Mouse (Mus musculus) hematopoietic stem cell, adult 5-6 weeks (primary cell): ENCODE results near the gene Gkap1. TPM values are rescaled to one million over a fixed set of nuclear protein-coding genes. Genes with fewer than 3 reads are reported as not detected.

Experiments used
- ATAC-seq, 2 experiments: fragments of 125-278 bp in 1 of 2; replicated peaks in 1 of 2; 2 replicates each; pipeline ENCODE4 v1.8.0; 2016 to 2017; ENCODE audit warnings: inconsistent platforms in 2 of 2, mild to moderate bottlenecking in 2 of 2, moderate number of reproducible peaks in 2 of 2, low read depth in 1 of 2, moderate TSS enrichment in 1 of 2; ENCODE audit not compliant: low FRiP score in 2 of 2, poor library complexity in 2 of 2, severe bottlenecking in 2 of 2, insufficient read depth in 1 of 2, low TSS enrichment in 1 of 2
- total RNA-seq: library from RNA; stranded (forward); fragments of 172-1452, 232-1000 nt; gene quantifications from 2 replicates; pipeline ENCODE4 v1.2.3, GENCODE M21; 2017

Gkap1 gene
- 44.8 and 48.2 TPM in 2 replicates for total RNA-seq

- ATAC-seq: no peak
Observed at GRCm38 (mm10) chr13:58275599-58275998, at the start of gene Gkap1. Gene Gkap1, minus strand, starts transcription at chr13:58275699.

- no peak for ATAC-seq
Observed at GRCm38 (mm10) chr13:58317768-58318167, 42.3 kb upstream of the Gkap1 start.

DNA sequence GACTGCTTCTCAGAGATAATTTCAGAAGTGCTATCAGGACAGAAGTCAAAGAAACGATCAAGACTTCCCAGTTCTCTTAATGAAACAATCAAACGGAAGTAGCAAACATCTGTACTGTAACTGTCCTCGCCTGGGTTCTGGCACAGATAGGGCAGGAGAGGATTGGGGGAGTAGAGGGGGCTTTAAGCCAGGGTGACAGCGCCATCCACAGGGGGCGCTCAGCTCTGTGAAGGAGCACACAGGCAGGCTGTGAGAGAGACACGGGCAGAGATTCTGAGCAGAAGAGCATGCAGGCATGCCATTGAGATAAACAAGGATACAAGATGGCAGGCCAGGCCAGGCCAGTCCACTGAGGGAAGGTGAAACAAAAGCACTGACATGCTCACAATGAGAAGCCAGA is 39.5 kb upstream of the Gkap1 start:
- no peak for ATAC-seq

GRCm38 (mm10) chr13:58313758-58314157 is 38.3 kb upstream of the Gkap1 start:
- ATAC-seq: no peak

DNA sequence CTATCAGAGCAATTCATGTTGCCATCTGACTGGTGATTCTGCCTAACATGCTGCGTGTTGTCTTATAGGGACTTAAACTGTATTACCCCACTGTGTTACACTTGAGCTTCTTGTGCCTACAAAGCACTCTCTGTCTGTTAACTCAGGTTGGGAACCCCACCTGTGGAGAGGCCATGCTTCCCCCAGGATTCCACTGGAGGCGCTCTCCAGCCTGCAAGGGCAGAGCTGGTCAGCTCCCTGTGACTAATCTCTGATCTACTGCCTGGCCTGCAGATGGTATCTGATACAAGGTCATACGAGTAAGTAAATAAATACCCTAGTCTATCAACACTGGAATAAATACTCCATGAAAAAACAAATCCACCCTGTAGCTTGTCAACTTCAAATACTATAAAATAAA is 35.9 kb upstream of the Gkap1 start:
- no peak for ATAC-seq

GRCm38 (mm10) chr13:58309499-58309898 is 34.0 kb upstream of the Gkap1 start:
- no peak for ATAC-seq

DNA sequence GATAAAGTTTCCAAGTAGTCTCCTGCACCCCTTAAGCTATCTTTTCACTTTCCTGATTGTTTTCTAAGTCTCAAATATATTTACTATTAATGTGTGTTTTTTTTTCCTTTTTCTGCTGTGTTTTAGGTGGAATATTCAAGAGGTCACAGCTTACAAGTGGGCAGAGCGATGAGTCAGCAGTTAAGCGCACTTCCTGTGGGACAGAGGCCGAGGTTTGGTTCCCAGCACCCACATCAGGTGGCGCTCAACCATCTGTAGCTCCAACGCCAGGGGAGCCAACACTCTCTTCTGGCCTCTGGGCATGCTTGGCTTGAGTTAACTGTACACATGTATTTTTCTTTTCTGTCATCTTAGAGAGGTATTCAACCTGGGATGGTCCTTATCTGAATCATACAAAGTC is 32.0 kb upstream of the Gkap1 start:
- no peak for ATAC-seq

GRCm38 (mm10) chr13:58305230-58305629 is 29.7 kb upstream of the Gkap1 start:
- ATAC-seq: no peak

DNA sequence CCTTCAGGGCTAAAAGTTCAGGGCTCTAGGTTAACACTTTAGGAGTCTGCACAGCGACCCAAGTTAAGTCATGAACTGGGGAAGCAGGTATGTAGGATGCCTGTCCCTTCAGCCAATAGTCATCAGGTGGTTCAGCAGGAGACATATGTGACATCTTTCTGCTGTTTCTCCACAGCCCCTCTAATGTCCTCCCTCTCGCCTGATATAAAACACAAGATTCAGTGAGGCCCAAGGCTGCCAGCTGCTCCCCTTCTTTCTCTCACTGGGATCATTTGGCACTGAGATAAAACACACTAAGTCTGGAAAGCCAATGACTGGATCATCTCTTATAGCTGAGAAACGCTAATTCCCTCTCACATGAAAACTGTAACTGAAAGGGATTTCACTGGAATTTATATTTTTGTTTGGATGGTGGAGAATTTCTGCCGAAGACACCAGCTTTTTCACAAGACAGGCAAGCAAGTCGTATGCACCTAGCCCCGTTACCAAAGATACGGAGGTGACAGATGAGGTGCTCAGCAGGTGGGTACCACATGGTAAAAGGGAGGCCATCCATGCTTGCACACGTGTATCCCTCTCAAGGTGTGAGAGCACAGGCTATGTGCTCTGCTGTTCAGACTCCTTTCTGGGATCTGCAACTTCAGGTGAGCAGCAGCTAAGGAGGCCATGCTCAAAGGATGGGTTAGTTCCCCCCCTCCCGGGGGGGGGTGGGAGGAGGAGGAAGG is 27.1 kb upstream of the Gkap1 start:
- no peak for ATAC-seq

- no peak for ATAC-seq
Observed at GRCm38 (mm10) chr13:58301961-58302360, 26.5 kb upstream of the Gkap1 start.

- ATAC-seq: no peak
Observed at GRCm38 (mm10) chr13:58298756-58299155, 23.3 kb upstream of the Gkap1 start.

DNA sequence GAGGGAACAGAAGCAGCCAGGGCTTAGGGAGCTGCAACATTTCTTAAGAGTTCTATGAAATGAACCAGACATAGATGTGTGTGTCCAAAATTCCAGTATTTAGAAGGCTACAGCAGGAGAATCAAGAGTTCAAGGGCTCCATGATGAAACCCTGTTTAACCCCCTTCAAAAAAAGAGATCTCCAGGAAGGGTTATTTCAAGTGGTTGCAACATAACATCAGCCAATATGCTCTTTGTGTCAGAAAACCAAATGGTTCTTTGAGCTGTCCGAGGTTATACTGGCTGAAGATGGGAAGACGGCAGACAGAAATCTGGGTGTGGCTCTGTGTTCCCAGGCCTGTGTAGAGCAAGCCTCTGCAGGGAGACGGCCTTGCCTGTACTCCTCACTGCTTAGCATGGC is 20.1 kb upstream of the Gkap1 start:
- no peak for ATAC-seq

- ATAC-seq: no peak
Observed at GRCm38 (mm10) chr13:58292811-58293210, 17.3 kb upstream of the Gkap1 start.

DNA sequence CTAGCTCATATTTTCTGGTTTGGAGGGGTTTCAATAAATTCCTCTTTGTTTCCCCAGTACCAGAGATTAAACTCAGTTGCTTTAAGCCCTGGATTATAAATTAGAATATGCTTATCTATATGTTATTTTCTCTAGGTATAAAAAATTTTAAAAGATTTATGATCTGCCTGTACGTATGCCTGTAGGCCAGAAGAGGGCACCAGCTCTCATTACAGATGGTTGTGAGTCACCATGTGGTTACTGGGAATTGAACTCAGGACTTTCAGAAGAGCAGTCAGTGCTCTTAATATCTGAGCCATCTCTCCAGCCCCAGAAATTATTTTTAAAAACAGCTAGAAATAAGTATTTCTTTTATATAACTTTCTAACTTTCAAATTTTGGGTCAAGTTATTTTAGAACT is 13.8 kb upstream of the Gkap1 start:
- ATAC-seq: no peak

DNA sequence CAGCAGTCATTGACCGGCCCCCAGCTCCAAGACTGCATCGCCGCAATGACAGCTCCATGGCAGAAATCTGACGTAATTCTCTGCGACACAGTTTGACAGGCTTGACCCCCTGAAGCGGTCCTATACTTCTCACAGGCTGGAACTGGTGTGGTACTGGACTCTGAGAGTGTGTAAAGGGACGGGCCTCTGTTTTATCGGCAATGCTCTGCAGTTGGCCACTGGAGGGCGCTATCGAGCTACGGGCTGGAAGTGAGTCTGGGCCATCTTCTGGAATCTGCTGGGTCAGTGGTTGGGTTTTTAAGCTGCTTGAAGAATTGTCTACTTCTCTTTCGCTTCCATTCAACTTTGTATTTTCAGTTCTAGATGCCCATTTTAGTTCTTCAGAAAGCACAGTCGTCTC is 12.3 kb upstream of the Gkap1 start:
- peak; percentile 81 to 87 for ATAC-seq

GRCm38 (mm10) chr13:58283466-58283865 is 8.0 kb upstream of the Gkap1 start:
- no peak for ATAC-seq

- ATAC-seq: no peak
Observed at GRCm38 (mm10) chr13:58281936-58282335, 6.4 kb upstream of the Gkap1 start.

DNA sequence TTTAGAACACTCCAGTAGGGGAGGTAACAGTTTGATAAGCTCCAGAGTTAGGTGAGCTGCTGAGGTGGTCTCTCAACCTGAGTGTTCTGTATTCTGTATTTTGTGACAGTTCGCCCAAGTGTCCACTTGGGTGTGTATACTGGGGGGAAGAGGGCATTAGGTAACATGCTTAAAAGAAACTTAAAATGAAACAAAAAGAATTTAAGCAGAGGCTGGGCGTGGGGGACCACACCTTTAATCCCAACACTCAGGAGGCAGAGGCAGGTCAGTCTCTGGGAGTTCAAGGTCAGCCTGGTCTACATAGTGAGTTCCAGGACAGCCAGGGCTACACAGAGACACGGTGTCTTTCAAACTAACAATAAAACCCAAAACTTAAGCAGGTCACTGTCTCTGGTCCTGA is 5.0 kb upstream of the Gkap1 start:
- no peak for ATAC-seq

DNA sequence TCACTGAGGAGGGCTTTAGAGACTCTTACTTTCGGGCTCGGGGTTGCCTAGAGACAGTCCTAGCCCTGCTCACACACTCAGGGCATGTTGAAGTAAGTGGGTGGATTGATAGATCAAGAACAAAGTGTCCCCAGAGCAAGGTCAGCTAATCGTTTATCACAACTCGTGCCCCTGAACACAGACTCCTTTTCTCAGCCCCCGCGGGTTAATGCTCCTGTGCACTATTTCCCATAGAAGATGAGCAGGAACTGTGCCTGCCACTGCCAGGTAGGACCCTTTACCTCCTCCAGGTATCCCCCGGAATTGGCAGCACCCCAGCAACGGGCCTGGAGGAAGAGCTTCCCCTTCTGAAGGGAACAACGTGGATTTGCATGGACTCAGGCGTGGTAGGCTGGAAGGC is 757 bp upstream of the Gkap1 start:
- no peak for ATAC-seq
